Mouse (Mus musculus) left cerebral cortex, adult 18-20 months (tissue): ENCODE measurements at regions not wholly inside any gene's neighbourhood (a gene's known extent, or its start where the extent isn't known, plus 50 kb on each side); places are given as distances from the start of the nearest gene placed in this dataset.
A peak's percentile ranks its signal among the peaks of the same experiment; 100 is the strongest.

Experiments
- DNase-seq, 2 experiments: peaks; one replicate each; pipeline ENCODE4 v3.0.0; 2021 to 2022; ENCODE audit warnings: low spot score in 2 of 2, mixed read lengths in 1 of 2

DNA sequence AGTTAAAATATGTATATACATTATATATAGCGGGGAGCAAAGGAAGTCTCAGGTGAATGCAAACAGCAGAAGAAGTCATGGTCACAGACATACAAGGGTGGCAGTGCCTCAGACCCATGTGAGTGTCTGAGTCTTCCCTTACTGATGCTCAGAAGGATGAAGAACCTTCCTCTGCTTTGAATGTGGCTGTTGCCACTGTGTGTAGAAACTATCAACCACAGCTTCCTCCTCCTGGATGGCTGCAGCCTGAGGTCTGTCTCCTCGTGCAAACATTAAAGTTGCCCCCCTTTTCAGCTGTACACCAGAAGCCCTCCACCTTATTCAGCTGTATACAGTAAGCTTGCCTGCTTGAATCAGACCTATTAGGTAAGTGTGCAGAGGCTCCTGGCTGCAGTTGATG, 79.4 kb upstream of the Tspan5 start:
- no peak for DNase-seq

DNA sequence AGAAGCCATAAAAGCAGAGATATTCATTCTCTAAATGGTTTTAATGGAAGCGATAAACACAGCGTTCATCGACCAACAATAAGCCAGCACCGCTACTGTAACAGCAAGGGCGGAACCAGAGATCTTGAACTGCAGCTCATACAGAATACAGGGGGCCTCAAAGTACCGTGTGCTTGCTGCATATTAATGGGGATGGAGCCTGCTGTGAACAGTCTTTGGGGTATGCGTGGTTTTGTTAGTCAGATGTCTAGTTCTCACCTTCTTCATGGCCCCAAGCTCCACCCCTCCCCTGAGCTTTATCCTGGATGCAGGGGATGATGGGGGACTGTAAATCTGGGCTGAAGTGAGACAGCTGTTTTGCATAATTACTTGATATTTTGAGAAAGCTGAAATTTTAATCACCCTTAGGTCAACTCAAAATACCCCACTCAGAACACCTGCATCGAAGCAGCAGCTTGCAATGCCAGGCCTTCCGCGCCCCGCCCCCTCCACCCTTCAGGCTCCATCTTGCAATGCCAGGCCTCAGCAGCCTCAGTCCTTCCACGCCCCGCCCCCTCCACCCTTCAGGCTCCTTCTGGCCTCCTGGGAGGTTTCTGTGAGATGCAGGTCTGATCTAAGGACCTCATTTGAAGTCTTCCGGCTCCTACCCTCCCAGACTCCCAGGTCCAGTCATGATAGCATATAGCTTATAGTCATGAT, 73.5 kb upstream of the Tspan5 start:
- DNase-seq: no peak

DNA sequence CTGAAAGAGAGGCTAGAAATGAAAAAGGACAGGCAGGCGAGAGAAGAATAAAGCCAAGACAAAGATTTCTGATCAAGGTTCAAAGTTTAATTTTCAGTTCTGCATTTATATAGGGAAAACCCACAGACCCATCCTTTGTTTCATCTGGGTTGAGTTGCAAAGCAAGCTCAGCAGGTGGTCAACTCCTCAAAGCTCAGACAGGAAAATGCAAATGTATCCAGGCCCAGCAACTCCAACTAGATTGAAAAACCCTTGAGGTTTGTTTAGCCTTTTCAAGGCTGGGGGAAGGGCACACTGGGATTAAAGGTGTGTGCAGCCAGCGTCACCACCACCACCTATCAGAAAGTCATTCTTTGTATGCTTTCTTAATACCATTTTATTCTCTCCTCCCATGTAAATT, 66.1 kb upstream of the Tspan5 start:
- no peak for DNase-seq

DNA sequence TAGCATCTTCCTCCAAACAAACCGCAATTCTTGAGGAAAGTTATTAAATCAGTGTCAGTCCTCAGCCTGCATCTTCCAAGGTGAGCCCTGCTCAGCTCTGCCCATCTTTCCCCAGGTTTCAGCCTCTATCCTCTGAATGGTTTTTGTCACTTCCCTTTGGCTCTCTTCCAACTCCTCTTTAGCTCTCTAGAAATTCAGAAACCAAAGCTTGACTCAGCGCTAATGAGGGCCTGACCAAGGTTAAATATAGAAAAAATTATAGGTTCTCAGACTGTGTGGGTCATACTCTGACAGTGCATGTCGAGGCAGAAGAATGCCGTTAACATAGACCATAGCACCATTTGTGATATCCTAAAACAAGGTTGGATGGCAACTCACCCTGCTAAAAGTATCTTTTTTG, 63.6 kb upstream of the Tspan5 start:
- no peak for DNase-seq

DNA sequence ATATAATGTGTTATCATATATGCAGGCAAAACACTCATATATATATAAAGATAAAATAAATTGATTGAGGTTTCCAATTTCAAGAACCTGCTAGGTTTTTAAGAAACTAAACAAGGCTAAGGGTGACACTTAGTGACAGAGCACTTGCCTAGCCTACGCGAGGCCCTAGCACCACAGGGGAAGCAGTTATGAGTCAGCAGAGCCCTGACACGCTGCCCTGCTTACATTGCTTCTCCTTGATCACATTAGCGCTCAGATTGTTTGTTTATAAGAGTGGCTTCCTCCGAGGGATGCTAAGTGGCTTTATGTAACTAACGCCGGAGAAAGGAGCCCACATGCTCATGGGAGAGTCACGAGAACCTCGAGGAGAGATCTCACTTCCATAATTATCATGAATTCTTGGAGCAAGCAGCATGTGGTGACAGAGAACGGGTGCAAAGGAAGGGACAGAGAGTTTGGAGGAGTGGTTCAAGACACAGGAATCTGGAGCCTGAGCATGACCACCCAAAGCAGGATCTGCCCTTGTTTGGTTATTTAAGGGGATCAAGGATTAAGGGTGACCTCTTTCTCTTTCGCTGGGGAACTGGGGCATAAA, 55.3 kb upstream of the Tspan5 start:
- DNase-seq: peak; percentile 15 to 48

DNA sequence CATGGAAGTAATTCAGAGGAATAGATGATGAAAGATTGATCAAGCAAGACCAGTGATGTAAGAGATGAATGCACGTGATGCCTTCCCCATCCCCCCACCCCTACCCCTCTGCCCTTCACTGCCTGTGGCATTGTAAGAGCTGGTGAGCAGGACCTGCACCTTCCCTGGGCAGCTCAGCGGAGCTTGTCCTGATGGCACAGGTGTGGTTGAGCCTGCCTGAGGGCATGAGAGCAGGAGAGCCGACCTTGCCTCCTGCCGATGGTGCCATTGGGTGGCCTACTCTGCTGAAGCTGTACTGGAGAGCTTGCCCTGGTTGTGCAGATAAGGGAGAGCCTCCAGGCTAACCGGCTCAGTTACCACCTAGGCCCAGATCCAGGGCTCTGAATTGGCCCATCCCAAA, 53.4 kb upstream of the Tspan5 start:
- no peak for DNase-seq
